Mouse (Mus musculus): Measurements from ENCODE around the gene Plekhg6.

The Plekhg6 gene

GRCm38 (mm10) chr6:125353221-125353620, 27.4 kb downstream of the Plekhg6 start:
- no peak for DNase-seq

- DNase-seq: peak; percentile 64
Measured at GRCm38 (mm10) chr6:125352811-125353210, 27.8 kb downstream of the Plekhg6 start.

GRCm38 (mm10) chr6:125352046-125352384, 28.6 kb downstream of the Plekhg6 start:
- DNase-seq: peak; percentile 38

GRCm38 (mm10) chr6:125351368-125352045, 29.1 kb downstream of the Plekhg6 start:
- DNase-seq: peak; percentile 39

- no peak for DNase-seq
Measured at GRCm38 (mm10) chr6:125350995-125351324, 29.6 kb downstream of the Plekhg6 start.

GRCm38 (mm10) chr6:125350231-125350994, 30.2 kb downstream of the Plekhg6 start:
- DNase-seq: no peak

- peak; percentile 83 for DNase-seq
Measured at GRCm38 (mm10) chr6:125349575-125350230, 30.9 kb downstream of the Plekhg6 start.

- DNase-seq: peak; percentile 44
Measured at GRCm38 (mm10) chr6:125348721-125349574, 31.6 kb downstream of the Plekhg6 start, which contains the start of gene Tnfrsf1a. TSS of gene Tnfrsf1a (plus strand) at chr6:125349362.

GRCm38 (mm10) chr6:125346029-125346428, 34.6 kb downstream of the Plekhg6 start:
- no peak for DNase-seq

GRCm38 (mm10) chr6:125345625-125346024, 35.0 kb downstream of the Plekhg6 start:
- no peak for DNase-seq

- DNase-seq: no peak
Measured at GRCm38 (mm10) chr6:125344866-125345265, 35.7 kb downstream of the Plekhg6 start.

- DNase-seq: no peak
Measured at GRCm38 (mm10) chr6:125344084-125344483, 36.5 kb downstream of the Plekhg6 start.

GRCm38 (mm10) chr6:125342198-125342597, 38.4 kb downstream of the Plekhg6 start:
- no peak for DNase-seq

- no peak for DNase-seq
Measured at GRCm38 (mm10) chr6:125340244-125340643, 40.3 kb downstream of the Plekhg6 start.

- DNase-seq: no peak
Measured at GRCm38 (mm10) chr6:125338791-125339660, 41.6 kb downstream of the Plekhg6 start.

GRCm38 (mm10) chr6:125334356-125334755, 46.2 kb downstream of the Plekhg6 start:
- DNase-seq: no peak

GRCm38 (mm10) chr6:125333112-125333899, 47.3 kb downstream of the Plekhg6 start:
- no peak for DNase-seq

GRCm38 (mm10) chr6:125330626-125331326, 49.8 kb downstream of the Plekhg6 start:
- peak; percentile 77 for DNase-seq

GRCm38 (mm10) chr6:125328243-125328642, 52.4 kb downstream of the Plekhg6 start:
- DNase-seq: peak; percentile 81

GRCm38 (mm10) chr6:125325337-125325736, 55.3 kb downstream of the Plekhg6 start:
- DNase-seq: no peak
